Mouse (Mus musculus) forebrain, embryonic 13.5 days (tissue): ENCODE measurements around the gene Ezr. TPM values are rescaled to one million over a fixed set of nuclear protein-coding genes. Genes with fewer than 3 reads are reported as not detected.

ENCODE experiments used
- ATAC-seq: fragments of 200-750 bp; cut with Nextera tagmentation; 2 replicates; pipeline ENCODE4 v1.8.0; 2017
- H3K27ac ChIP-seq: fragments of 300-500 bp; sonication (generic); 2 replicates; pipeline ENCODE4 v1.5.1; 2015; ENCODE audit warnings: inconsistent platforms, mild to moderate bottlenecking, moderate library complexity
- H3K27me3 ChIP-seq: fragments of 300-500 bp; sonication (generic); 2 replicates; pipeline ENCODE4 v1.6.1; 2015; ENCODE audit warnings: mild to moderate bottlenecking, inconsistent platforms
- H3K36me3 ChIP-seq: fragments of 300-500 bp; sonication (generic); 2 replicates; pipeline ENCODE4 v1.6.1; 2015; ENCODE audit warnings: mild to moderate bottlenecking, inconsistent platforms; ENCODE audit not compliant: poor library complexity, severe bottlenecking
- H3K4me1 ChIP-seq: fragments of 300-500 bp; sonication (generic); 2 replicates; pipeline ENCODE4 v1.6.1; 2015; ENCODE audit warnings: inconsistent platforms
- H3K4me2 ChIP-seq: fragments of 300-500 bp; sonication (generic); 2 replicates; pipeline ENCODE4 v1.6.1; 2015; ENCODE audit warnings: inconsistent platforms, mild to moderate bottlenecking, moderate library complexity
- H3K4me3 ChIP-seq: fragments of 300-500 bp; sonication (generic); 2 replicates; pipeline ENCODE4 v1.5.1; 2015; ENCODE audit warnings: mild to moderate bottlenecking, inconsistent platforms
- H3K9ac ChIP-seq: fragments of 300-500 bp; sonication (generic); 2 replicates; pipeline ENCODE4 v1.6.1; 2015; ENCODE audit warnings: mild to moderate bottlenecking, inconsistent platforms
- H3K9me3 ChIP-seq: fragments of 300-500 bp; sonication (generic); replicated peaks from 2 replicates; pipeline ENCODE4 v1.6.1; 2016; ENCODE audit warnings: inconsistent platforms
- WGBS: fragments of 180-500 bp; shearing (Covaris S2); methylation state at CpG from one replicate; pipeline ENCODE4 v1.1.7; 2015; 5-methylcytosine and 5-hydroxymethylcytosine counted together
- polyA plus RNA-seq: library from polyadenylated mRNA; unstranded; fragments of >200 nt; fragmentation: Nextera tagmentation; extraction: Ambion mirVana; gene quantifications from 2 replicates; pipeline ENCODE4 v1.2.1, GENCODE M21; 2015

Ezr gene
- 113 and 117 TPM in 2 replicates for polyA plus RNA-seq

- WGBS: under 1% methylated on average over 48 of the region's 52 CpGs
- H3K9me3 ChIP-seq: no peaks in the 10 kb centered on the region
- H3K27ac ChIP-seq: peak within 1 kb of the TSS; percentile 68
- peak; percentile 77 for ATAC-seq
- peak within 1 kb of the TSS; percentile 71 for H3K4me3 ChIP-seq
- H3K27me3 ChIP-seq: 0 out of 2 replicates have a peak, but pooled peaks cover 2% of the 10 kb centered on the region
- no peaks in the 10 kb centered on the region for H3K36me3 ChIP-seq
- peak within 1 kb of the TSS; percentile 85 for H3K9ac ChIP-seq
- H3K4me2 ChIP-seq: peak within 1 kb of the TSS; percentile 77
- peaks cover 40% of the 10 kb centered on the region for H3K4me1 ChIP-seq
Measured at GRCm38 (mm10) chr17:6782611-6783005, at the start of gene Ezr. Ezr (minus strand) TSS chr17:6782784.

DNA sequence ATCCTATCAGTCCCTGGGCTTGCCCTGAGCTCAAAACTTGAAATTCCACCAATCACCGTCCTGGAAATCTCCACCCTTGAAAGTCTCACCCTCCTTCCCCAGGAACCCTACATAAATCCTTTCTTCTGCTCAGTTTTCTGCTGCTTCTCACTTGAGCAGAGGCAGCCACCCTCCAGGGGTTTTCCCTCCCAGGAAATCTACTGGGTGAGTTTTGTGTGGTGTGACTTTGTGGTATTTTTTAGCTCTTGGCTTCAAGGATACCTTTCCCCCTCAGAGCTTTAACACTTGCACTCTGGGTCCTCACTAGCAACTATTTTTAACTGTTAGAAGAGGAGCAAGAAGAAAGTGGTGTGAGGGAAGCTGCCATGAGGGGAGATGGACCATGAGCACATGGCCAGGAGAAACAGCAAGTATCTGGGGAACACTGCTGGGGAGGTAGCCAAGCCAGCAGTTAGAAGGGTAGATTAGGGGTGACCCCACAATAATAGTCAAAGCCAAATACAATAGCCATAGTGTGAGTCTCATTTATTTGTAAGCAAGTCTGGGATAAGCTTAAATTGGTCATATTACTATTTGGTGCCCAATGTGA, 47.5 kb upstream of the Ezr start:
- no peak overlapping the region for H3K4me2 ChIP-seq
- no peak overlapping the region for H3K4me3 ChIP-seq
- H3K9ac ChIP-seq: no peak overlapping the region
- no peaks in the 10 kb centered on the region for H3K9me3 ChIP-seq
- WGBS: 74% methylated on average over 1 of the region's 1 CpGs
- no peak overlapping the region for H3K27ac ChIP-seq
- H3K36me3 ChIP-seq: no peaks in the 10 kb centered on the region
- no peak for ATAC-seq
- H3K4me1 ChIP-seq: peaks cover 11% of the 10 kb centered on the region
- peaks cover 3% of the 10 kb centered on the region; the same call in 1 of the 2 replicates for H3K27me3 ChIP-seq

DNA sequence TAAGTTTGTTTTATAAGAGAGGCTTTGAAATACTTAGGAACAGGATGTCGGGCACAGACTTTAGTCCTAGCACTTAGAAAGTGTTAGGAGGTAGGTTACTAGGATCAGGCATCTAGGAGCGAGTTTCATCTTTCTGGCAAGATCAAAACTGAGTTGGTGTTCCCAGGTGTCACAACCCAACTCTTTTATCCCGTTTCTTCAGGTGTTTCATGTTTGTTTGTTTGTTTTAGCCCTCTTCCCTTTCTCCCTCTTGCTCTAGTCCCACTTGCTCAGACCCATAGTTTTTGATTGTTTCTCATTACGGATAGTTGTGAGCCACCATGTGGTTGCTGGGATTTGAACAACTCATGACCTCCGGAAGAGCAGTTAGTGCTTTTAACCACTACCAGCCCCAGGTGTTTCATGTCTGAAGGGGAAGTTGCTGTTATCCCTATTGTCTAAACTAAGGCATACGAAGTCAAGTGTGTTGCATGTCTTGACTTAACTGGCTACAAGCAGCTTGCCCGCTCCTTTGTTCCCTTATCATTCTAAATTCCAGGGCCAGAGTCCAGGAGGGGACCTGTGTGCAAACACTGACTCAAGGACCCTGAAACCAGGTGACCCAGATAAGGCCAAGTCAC, 46.1 kb upstream of the Ezr start:
- Histone ChIP-seq H3K4me1 (peaks cover 11% of the 10 kb centered on the region), H3K9ac (peak overlapping the region; percentile 80), H3K27me3 (peaks cover 3% of the 10 kb centered on the region; the same call in 1 of the 2 replicates), H3K9me3 (no peaks in the 10 kb centered on the region), H3K4me2 (peak overlapping the region; percentile 74), H3K4me3 (peak overlapping the region; percentile 58), H3K36me3 (no peaks in the 10 kb centered on the region), H3K27ac (peak overlapping the region; percentile 95)
- no peak for ATAC-seq
- 83% methylated on average over 7 of the region's 7 CpGs for WGBS

GRCm38 (mm10) chr17:6827740-6828461, 45.3 kb upstream of the Ezr start:
- H3K4me1 ChIP-seq: peaks cover 11% of the 10 kb centered on the region
- H3K27me3 ChIP-seq: peaks cover 3% of the 10 kb centered on the region; the same call in 1 of the 2 replicates
- H3K27ac ChIP-seq: peak overlapping the region; percentile 95
- ATAC-seq: peak; percentile 99
- H3K4me3 ChIP-seq: peak overlapping the region; percentile 58
- H3K4me2 ChIP-seq: peak overlapping the region; percentile 74
- 2% methylated on average over 59 of the region's 64 CpGs for WGBS
- peak overlapping the region; percentile 80 for H3K9ac ChIP-seq
- no peaks in the 10 kb centered on the region for H3K9me3 ChIP-seq
- no peaks in the 10 kb centered on the region for H3K36me3 ChIP-seq

- Histone ChIP-seq H3K4me1 (peaks cover 11% of the 10 kb centered on the region), H3K36me3 (no peaks in the 10 kb centered on the region), H3K4me3 (peak overlapping the region; percentile 58), H3K4me2 (peak overlapping the region; percentile 74), H3K27me3 (peaks cover 3% of the 10 kb centered on the region; the same call in 1 of the 2 replicates), H3K9ac (peak overlapping the region; percentile 80), H3K9me3 (no peaks in the 10 kb centered on the region), H3K27ac (peak overlapping the region; percentile 95)
- ATAC-seq: peak; percentile 25
- WGBS: 38% methylated on average over 10 of the region's 10 CpGs
Measured at GRCm38 (mm10) chr17:6827159-6827733, 44.7 kb upstream of the Ezr start.

DNA sequence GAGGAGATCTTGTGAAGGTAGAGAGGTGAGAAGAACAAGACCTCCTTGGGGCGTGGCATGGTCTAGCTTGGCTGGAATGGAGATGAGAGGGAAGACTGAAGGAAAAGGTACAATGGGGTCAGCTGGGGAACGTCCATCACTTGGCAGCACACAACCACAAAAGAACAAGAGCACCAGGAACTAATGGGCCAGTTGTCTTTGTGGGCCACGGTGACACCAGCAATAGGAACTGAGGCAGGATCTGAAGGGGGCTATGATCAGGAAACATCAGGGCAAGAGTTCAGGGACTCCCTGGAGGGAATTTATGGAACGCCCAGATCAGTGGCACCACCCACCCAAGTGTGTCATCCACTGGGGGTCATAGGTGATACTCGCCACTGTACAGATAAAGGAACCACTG, 34.2 kb upstream of the Ezr start:
- Histone ChIP-seq H3K9ac (no peak overlapping the region), H3K36me3 (no peaks in the 10 kb centered on the region), H3K9me3 (no peaks in the 10 kb centered on the region), H3K27ac (no peak overlapping the region), H3K4me2 (no peak overlapping the region), H3K4me1 (peaks cover 13% of the 10 kb centered on the region), H3K4me3 (no peak overlapping the region), H3K27me3 (no peaks in the 10 kb centered on the region)
- no peak for ATAC-seq
- 89% methylated on average over 5 of the region's 5 CpGs for WGBS

GRCm38 (mm10) chr17:6816151-6816550, 33.6 kb upstream of the Ezr start:
- Histone ChIP-seq H3K4me1 (peaks cover 13% of the 10 kb centered on the region), H3K27me3 (no peaks in the 10 kb centered on the region), H3K9me3 (no peaks in the 10 kb centered on the region), H3K27ac (no peak overlapping the region), H3K4me2 (no peak overlapping the region), H3K9ac (no peak overlapping the region), H3K4me3 (no peak overlapping the region), H3K36me3 (no peaks in the 10 kb centered on the region)
- no peak for ATAC-seq
- 88% methylated on average over 1 of the region's 1 CpGs for WGBS

- 53% methylated on average over 4 of the region's 4 CpGs for WGBS
- no peaks in the 10 kb centered on the region for H3K27me3 ChIP-seq
Measured at GRCm38 (mm10) chr17:6814656-6815055, 32.1 kb upstream of the Ezr start.

GRCm38 (mm10) chr17:6812851-6813191, 30.2 kb upstream of the Ezr start:
- no peak for ATAC-seq
- H3K27me3 ChIP-seq: no peaks in the 10 kb centered on the region
- 4% methylated on average over 3 of the region's 3 CpGs for WGBS

More at GRCm38 (mm10) chr17:6814656-6815055, 32.1 kb upstream of the Ezr start:
- Histone ChIP-seq H3K36me3 (no peaks in the 10 kb centered on the region), H3K27ac (no peak overlapping the region), H3K4me1 (peaks cover 13% of the 10 kb centered on the region), H3K4me2 (no peak overlapping the region), H3K4me3 (no peak overlapping the region), H3K9me3 (no peaks in the 10 kb centered on the region), H3K9ac (no peak overlapping the region)
- no peak for ATAC-seq

GRCm38 (mm10) chr17:6811931-6812850, 29.6 kb upstream of the Ezr start:
- no peaks in the 10 kb centered on the region for H3K9me3 ChIP-seq
- WGBS: 41% methylated on average over 7 of the region's 7 CpGs

More at GRCm38 (mm10) chr17:6812851-6813191, 30.2 kb upstream of the Ezr start:
- H3K27ac ChIP-seq: peak overlapping the region; percentile 19; the same call in 1 of the 2 replicates
- H3K9ac ChIP-seq: no peak overlapping the region
- H3K4me2 ChIP-seq: no peak overlapping the region
- no peak overlapping the region for H3K4me3 ChIP-seq
- peaks cover 25% of the 10 kb centered on the region for H3K4me1 ChIP-seq
- no peaks in the 10 kb centered on the region for H3K36me3 ChIP-seq
- H3K9me3 ChIP-seq: no peaks in the 10 kb centered on the region

GRCm38 (mm10) chr17:6809331-6809730, 26.7 kb upstream of the Ezr start:
- Histone ChIP-seq H3K27me3 (no peaks in the 10 kb centered on the region), H3K4me3 (no peak overlapping the region), H3K9me3 (no peaks in the 10 kb centered on the region), H3K9ac (no peak overlapping the region), H3K4me2 (no peak overlapping the region), H3K4me1 (peaks cover 25% of the 10 kb centered on the region), H3K27ac (no peak overlapping the region), H3K36me3 (no peaks in the 10 kb centered on the region)
- 73% methylated on average over 3 of the region's 3 CpGs for WGBS
- ATAC-seq: no peak

More at GRCm38 (mm10) chr17:6811931-6812850, 29.6 kb upstream of the Ezr start:
- H3K4me2 ChIP-seq: no peak overlapping the region
- no peak for ATAC-seq
- no peaks in the 10 kb centered on the region for H3K27me3 ChIP-seq
- no peak overlapping the region for H3K4me3 ChIP-seq
- no peak overlapping the region for H3K9ac ChIP-seq
- peaks cover 25% of the 10 kb centered on the region for H3K4me1 ChIP-seq
- H3K27ac ChIP-seq: peak overlapping the region; percentile 19; the same call in 1 of the 2 replicates
- H3K36me3 ChIP-seq: no peaks in the 10 kb centered on the region
